Mouse (Mus musculus): ENCODE measurements around the gene Sp6.

DNA sequence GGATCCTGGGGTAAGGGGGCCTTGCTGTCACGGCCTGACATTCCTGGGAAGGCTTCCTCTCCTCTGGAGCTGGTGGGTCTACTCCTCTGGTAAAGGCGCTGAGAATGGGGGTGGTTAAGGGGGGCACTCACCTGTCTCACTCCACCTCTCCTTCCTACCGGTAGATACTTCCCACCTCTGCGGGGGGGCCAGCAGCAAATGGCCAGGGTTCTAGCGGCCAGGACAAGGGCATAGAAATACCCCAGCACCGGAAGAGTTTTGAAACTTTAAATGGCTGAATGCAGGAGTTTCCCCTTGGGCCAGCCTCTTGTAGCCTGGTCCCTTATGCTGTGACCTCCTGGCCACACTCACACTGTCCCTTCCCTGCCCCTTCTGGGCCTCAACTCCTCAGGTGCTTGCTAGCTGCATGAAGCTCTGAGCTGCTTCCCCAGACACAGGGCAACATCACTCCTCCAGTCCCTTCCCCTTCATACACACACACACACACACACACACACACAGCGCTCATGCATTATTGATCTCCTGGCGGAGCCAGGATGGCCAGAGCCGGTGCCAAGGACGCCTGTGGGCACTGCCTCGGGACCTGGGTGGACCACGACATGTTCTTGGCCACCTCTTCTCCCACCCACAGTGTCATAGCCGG is 37.9 kb downstream of the Sp6 start:
- TF ChIP-seq EP300 (optimal IDR thresholded peaks at IDR 0.05) (no peak), CTCF (IDR thresholded peaks at IDR 0.05; ENCODE audit: low read depth) (no peak)
